Mouse (Mus musculus): ENCODE data around the gene Tm7sf3.
"Not testable (repeated sequence)": the region's sequence is repeated elsewhere in the genome, so short reads cannot be mapped to it uniquely, and the experiment has no call there.

The Tm7sf3 gene

DNA sequence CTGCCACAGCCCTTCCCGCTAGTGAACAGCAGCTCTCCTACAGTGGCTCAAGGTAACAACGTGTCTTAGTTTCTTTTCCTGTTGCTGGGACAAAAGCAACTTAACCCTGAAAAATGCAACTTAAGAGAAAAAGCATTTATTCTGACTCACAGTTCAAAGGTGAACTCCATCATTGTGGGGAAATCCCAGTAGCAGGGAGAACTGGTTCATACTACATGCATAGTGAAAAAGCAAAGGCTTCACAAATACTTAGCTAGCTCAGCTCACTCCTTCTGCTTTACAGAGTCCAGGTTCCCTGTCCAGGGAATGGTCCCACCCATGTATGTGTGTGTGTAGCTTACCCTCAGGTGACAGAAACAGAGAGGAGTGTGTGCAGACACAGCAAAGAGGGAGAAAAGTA lies 26.0 kb downstream of the Tm7sf3 start:
- ATAC-seq (ENCODE audit: insufficient number of reproducible peaks, low FRiP score, low TSS enrichment) = no peak

DNA sequence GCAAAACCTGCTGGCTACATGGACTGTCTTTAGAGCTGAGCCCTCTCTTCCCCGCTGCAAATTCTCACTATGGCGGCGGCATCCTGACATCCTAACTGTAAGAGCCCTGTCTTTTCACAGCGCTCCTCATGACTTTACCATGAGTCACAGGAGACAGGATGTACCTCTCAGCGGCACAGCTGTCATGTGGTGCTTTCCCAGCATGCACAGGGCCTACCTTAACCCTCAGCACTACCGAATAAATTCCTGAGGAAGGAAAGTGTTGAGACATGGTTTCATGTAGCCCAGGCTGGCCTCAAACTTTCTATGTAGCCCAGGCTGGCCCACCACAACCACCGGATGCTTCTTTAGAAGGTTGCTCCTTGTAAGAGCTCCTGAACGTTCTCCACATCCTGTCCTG lies 26.7 kb downstream of the Tm7sf3 start:
- ATAC-seq (ENCODE audit: insufficient number of reproducible peaks, low FRiP score, low TSS enrichment) = no peak

DNA sequence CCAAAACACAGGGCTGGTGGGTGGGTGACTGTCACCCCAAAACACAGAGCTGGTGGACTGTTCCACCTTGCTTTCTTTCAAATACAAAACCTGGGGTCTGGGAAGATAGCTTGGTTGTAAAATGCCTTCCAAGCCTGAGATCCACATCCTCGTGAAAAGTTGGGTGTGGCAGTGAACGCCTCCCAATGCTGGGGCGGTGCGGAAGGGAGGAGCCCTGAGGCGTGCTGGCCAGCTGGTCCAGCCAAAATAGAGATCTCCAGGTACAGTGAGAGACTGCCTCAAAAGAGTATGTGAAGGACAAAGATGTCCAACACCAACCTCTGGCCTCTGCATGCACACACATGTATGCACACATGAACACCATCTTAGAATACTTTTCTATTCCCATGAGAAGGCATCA lies 28.1 kb downstream of the Tm7sf3 start:
- ATAC-seq (ENCODE audit: insufficient number of reproducible peaks, low FRiP score, low TSS enrichment) = no peak

DNA sequence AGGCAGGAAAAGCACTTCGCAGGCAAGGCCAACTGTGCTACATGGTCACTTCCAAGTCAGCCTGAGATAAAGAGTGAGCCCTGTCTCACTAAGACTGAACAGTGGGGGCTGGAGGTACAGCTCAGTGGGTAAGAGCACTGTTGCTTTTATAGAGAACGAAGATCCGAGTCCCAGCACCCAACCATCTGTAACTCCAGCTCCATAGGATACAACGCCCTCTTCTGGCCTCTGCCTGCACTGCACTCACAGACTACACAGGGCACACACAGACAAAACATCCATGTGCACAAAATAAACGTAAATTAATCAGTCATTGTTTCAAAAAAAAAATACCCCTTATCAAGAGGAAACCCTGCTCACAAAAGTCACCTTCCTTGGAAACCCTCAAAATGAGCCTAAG lies 28.7 kb downstream of the Tm7sf3 start:
- no peak for ATAC-seq (ENCODE audit: insufficient number of reproducible peaks, low FRiP score, low TSS enrichment)

DNA sequence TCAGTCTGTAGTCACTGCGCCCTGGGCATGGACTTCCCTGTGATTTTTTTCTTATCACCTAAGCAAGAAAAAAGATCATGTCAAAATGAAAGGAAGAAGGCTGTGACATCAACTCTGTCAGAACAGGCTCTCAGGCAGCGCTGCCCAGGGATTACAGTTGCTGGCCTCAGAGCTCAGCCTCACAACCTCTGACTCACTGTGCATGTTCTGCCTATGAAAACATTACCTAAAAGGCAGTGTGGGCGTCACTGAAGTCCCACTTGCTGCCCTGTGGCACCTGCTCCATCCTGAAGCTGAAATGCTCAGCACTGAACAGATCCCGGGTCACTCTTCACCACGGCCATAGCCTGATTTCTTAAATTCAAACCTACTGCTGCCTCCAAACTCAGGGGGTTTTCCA lies 29.9 kb downstream of the Tm7sf3 start:
- ATAC-seq (ENCODE audit: insufficient number of reproducible peaks, low FRiP score, low TSS enrichment) = no peak

DNA sequence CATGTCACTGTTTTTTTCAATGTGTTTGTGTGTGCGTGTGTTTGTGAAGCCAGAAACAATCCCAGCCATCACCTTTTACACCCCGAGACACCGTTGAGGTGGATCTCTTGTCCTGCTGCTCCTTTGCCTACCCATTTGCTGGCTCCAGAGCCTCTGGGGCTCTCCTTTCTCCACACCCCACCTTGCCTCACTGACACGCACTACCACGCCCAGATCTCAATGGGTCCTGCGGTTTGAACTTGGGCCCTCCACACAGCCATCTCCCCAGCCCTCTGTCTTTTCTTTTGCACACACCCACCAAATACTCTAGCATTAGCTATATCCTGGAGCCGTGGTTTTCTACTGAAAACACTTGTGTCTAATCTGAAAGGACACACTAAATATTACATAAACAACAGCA lies 30.7 kb downstream of the Tm7sf3 start:
- no peak for ATAC-seq (ENCODE audit: insufficient number of reproducible peaks, low FRiP score, low TSS enrichment)

DNA sequence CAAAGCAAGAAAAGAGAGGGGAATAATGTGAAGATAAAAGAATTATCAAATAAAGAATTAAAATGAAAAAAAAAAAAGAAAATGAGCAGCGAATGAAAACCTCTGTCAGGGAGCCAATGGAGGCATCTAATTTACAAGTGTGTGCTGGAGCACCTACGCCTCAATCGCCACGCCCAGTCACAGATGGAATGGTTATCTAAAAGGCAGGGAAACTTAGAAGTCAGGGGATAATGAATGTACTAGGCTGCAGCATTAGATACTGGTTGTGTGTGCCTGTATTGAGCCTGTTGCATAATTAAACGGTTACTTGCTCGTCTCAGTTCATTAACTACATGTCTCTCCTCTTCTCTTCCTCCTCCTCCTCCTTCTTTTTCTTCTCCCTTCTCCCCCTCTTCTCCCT lies 31.2 kb downstream of the Tm7sf3 start:
- no peak for ATAC-seq (ENCODE audit: insufficient number of reproducible peaks, low FRiP score, low TSS enrichment)

DNA sequence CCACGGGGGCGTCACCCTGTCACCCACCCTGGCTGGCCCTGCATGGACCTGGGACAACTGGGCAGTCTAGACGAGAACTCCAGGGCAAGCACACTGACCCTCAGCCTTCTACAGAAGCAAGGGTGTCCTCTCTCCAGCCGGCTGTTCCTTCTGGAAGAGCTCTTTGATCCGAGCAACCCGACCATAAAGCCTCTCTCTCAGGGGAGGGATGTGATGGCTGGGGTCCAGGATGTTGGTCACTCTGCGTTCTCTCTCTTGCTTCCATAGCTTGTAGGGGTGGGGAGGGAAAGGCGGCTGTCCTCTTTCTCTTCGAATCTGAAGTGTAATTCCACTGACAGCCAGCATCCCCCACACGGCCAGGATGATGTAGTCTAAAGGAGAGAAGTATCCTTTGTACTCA lies 39.0 kb downstream of the Tm7sf3 start:
- no peak for ATAC-seq (ENCODE audit: insufficient number of reproducible peaks, low FRiP score, low TSS enrichment)

DNA sequence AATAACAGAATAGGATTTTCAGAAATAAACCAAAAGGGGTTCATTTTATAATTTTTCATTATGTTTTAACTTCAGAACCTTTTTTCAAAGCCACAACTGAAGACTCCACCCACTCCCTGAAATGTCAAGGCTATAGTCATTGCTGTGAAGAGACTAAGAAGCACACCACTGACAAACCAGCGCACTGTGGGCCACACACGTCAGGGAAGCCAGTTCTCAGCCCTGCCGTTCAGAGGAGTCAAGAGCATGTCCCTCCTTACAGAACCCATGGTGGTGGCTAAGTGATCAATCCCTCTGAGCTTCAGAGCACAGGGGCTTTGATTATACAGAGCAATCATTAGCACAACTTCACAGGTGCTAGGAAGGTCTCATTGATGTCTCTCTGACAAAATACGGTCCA lies 40.0 kb downstream of the Tm7sf3 start:
- no peak for ATAC-seq (ENCODE audit: insufficient number of reproducible peaks, low FRiP score, low TSS enrichment)

DNA sequence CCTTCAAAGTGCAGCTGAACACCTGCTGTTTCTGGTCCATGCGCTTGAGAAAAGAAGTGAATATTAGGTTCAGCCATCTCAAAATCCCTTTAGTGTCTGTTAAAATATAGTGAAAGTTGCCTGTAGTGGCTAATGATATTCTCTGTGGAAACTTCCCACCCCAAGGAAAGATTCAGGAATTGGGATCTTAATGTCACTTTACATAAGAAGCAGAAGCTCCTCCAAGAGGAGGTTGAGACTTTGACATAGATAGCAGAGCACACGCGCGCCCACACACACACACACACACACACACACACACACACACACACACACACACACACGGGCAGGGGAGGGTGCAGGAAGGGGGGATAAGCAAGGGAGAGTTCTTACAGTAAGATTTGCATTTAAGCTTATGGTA lies 57.5 kb downstream of the Tm7sf3 start:
- ATAC-seq (ENCODE audit: insufficient number of reproducible peaks, low FRiP score, low TSS enrichment) = no peak

DNA sequence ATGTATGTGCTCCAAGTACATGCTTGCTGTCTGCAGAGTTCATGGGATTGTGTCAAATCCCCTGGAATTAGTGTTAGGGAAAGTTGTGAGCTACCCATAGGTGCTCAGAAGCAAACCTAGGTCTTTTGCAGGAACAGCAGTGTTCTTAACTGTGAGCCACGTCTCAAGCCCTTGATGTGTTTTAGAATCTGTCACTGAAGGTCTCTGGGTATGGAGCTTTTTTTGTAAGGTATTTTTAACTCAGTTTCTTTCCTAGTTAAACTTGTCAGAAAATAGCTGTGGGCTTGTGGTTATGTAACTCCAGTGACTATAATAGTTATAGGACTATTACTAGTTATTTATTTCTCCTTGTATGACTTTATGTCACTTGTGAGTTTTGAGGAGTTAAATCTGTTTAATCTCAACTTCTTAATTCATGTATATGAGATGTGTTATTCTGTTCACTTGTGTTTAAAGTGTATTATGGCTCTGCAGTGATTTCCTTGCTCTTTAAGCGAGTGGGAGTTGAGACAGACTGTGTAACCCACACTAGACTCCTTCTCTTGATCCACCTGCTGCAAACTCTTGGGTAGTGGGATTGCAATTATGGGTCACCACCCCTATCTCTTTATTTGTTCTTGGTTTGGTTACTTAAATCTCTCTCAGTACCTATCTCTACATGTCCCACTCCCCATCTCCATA lies 59.1 kb downstream of the Tm7sf3 start:
- ATAC-seq (ENCODE audit: insufficient number of reproducible peaks, low FRiP score, low TSS enrichment) = no peak

DNA sequence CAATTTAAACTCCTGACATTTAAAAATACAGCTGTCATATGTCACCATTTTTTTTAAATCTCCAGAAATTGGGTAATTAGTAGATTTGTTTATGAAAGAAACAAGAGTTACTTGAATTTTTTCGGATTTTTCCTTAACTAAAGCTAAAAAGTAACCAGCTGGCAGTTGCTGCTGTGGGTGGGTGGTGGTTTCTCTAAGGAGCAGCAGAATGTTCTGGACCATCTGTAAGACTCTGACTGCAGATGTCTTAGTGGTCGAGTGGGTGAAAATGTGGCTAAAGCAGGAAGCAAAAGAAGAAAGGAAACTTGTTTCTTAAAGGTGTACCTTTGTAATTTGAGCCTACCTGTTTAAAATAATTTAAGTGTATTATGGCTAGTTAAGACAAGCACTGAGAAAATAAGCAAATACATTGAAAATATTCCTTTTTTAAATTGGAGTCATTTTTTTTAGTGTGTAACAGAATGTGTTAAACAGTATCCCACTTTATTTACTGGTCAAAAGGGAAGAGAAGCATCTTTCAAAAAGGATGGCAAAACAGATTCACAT lies 62.2 kb downstream of the Tm7sf3 start:
- no peak for ATAC-seq (ENCODE audit: insufficient number of reproducible peaks, low FRiP score, low TSS enrichment)

DNA sequence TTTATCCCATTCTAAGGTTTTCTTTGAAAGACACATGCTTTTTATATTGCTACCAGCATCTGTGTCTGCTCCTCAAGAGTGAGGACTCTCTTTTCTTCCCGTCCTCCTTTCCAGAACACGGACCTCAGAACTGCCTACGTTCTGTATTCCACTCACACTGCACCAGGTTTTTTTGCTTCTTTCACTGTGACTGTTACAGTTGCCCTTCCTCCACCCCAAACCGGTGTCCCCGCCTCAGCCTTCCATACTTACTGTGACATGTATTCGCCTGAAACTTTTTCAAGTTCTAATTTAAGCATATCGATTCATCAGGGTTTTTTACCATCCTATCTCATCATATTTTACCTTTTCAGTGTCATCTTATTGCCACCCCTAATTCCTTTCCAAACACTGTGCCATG lies 64.0 kb downstream of the Tm7sf3 start:
- ATAC-seq (ENCODE audit: insufficient number of reproducible peaks, low FRiP score, low TSS enrichment) = no peak

DNA sequence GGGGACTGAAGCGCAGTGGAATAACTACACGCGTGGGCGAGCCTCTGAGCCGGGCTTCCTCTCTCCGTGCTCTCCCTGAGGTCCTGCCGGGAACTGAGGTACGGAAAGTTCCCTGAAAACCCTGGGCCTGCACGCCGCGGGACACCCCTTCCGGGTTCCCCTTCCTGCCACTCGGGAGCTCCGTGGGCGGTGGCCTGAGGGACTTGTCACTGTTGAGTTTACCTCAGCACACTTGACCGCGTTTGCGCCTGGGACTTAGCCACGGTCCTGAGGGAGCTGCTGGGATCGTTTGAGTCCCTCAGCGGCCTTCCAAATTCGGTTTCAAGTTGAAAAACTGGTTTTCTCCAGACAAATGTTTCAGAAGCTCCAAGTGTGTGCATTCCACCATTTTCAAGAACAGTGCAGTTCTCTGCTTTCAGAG lies 64.5 kb downstream of the Tm7sf3 start:
- ATAC-seq (ENCODE audit: insufficient number of reproducible peaks, low FRiP score, low TSS enrichment) = peak; percentile 54

DNA sequence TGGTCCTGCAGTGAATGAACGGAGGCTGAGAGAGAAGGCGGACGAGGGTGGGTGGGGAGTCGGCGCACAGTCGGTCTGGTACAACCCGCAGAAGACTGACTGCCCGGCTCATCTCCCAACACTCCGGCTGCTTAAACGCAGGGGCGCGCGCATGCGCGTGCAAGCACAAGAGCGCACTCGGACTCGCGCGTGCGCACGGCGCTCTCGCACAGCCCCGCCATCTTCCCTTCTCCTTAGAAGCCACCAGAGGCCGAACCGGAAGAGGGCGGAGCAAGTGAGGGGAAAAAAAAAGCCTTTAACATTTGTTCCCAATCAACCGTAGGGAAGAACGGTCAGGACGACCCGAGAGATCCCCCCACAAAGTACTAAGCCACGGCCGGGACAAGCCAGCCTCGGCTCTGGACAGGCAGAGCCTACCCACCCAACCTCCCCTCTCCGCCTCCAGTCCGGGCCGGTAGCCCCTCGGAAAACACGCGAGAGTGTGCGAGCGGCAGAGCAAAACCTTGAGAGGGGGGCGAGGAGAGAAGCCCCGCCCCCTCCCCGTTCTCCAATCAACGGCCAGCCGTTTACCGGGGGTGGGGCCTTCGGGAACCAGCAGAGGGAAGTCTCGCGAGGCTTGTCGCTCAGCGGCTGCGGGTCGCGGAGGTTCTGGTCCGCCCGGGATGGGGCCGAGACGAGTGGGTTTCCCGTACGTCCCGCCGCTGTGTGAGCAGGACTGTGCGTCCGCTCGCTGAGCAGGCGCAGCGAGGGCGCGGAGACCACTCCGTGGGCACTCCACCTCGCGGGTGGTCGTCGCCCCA lies 65.1 kb downstream of the Tm7sf3 start, which contains the start of gene Ints13:
Ints13 (minus strand) TSS at position 526 of the 800 bp plus-strand sequence.
- ATAC-seq (ENCODE audit: insufficient number of reproducible peaks, low FRiP score, low TSS enrichment) = peak; percentile 94

DNA sequence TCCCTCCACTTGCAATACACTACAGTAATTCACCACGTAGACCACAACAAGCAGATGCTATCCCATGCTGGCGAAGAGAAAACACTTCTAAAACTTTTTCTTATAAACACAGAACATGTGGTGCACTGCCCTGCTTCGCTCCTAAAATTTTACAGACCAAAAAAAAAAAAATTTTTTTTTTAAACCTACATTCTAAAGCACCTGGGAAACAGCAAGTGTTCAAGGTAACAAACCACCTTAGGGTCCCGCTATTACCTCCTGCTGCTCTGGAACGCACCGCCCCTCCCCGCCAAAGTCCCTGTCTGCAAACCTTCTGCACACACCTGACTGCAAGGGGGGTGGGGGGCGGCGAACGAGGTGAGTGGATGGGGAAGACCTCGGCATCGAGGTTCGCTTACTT lies 65.7 kb downstream of the Tm7sf3 start, which contains the start of gene Fgfr1op2:
Fgfr1op2 (plus strand) TSS at position 301 of the 400 bp plus-strand sequence.
- no peak for ATAC-seq (ENCODE audit: insufficient number of reproducible peaks, low FRiP score, low TSS enrichment)

DNA sequence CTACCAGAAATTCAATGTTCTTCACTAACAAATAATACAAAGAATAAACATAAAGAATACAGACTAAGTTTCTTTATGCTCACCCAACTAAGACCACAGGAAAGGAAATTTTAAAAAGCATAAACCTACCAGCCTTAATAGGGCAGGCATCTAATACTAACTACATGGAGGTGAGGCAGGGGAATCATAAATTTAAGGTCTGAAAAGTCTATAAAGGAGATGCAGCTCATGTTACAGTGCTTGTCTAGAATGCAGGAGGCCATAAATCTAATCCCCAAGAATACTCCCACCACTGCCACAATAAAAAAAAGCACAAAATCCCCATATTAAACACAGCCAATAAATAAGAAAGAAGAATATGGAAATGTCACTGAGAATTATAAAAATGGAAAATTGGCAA lies 70.6 kb downstream of the Tm7sf3 start:
- no peak for ATAC-seq (ENCODE audit: insufficient number of reproducible peaks, low FRiP score, low TSS enrichment)

DNA sequence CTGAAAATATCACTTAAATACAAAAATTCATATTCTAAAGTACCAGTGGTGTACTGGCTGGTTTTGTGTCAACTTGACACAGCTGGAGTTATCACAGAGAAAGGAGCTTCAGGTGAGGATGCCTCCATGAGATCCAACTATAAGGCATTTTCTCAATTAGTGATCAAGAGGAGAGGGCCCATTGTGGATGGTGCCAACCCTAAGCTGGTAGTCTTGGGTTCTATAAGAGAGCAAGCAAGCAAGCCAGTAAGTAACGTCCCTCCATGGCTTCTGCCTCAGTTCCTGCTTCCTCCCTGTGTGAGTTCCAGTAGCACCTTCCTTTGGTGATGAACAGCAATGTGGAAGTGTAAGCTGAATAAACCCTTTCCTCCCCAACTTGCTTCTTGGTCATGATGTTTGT lies 80.2 kb downstream of the Tm7sf3 start:
- not testable (repeated sequence) for ATAC-seq (ENCODE audit: insufficient number of reproducible peaks, low FRiP score, low TSS enrichment)
